Mouse (Mus musculus) bone marrow macrophage, adult 2 months (primary cell): ENCODE measurements around the gene Trp53i13. TPM values are rescaled to one million over a fixed set of nuclear protein-coding genes. Genes with fewer than 3 reads are reported as not detected.
A peak's percentile ranks its signal among the peaks of the same experiment; 100 is the strongest.

Source experiments
- H3K27ac ChIP-seq: 2 replicates; pipeline ENCODE4 v1.5.1; 2012; ENCODE audit warnings: low read depth, low read length; ENCODE audit not compliant: insufficient read depth
- H3K4me1 ChIP-seq: 2 replicates; pipeline ENCODE4 v1.6.1; 2012; ENCODE audit warnings: low read length; ENCODE audit not compliant: control insufficient read depth, insufficient read depth
- H3K4me3 ChIP-seq: 2 replicates; pipeline ENCODE4 v1.5.1; 2012; ENCODE audit warnings: mild to moderate bottlenecking, low read length, moderate library complexity; ENCODE audit not compliant: insufficient read depth
- CTCF ChIP-seq: IDR thresholded peaks from 2 replicates; pipeline ENCODE4 v1.5.1; 2012; ENCODE audit warnings: low read depth, mild to moderate bottlenecking, low read length, moderate library complexity
- POLR2A ChIP-seq: IDR thresholded peaks from 2 replicates; pipeline ENCODE4 v1.6.1; 2012; ENCODE audit warnings: mild to moderate bottlenecking, low read depth, low read length, borderline replicate concordance
- polyA plus RNA-seq: library from polyadenylated mRNA; stranded (reverse); fragments of >200 nt; gene quantifications from 2 replicates; pipeline ENCODE4 v1.2.4, GENCODE M21; 2012; ENCODE audit not compliant: missing spikeins, insufficient read depth, insufficient read length

Trp53i13 gene
- polyA plus RNA-seq, 1 experiment, result 15.7 TPM

GRCm38 (mm10) chr11:77483510-77484255 lies 32.1 kb downstream of the Trp53i13 start:
- Histone ChIP-seq H3K27ac (peak overlapping the region; percentile 60), H3K4me3 (no peak overlapping the region), H3K4me1 (peaks cover 64% of the 10 kb centered on the region)
- TF ChIP-seq CTCF, result no peak
- no peak for TF ChIP-seq POLR2A

GRCm38 (mm10) chr11:77483043-77483442 lies 32.7 kb downstream of the Trp53i13 start:
- TF ChIP-seq CTCF (no peak), POLR2A (no peak)
- H3K27ac ChIP-seq, result peak overlapping the region; percentile 60

GRCm38 (mm10) chr11:77476895-77477294 lies 38.9 kb downstream of the Trp53i13 start:
- Histone ChIP-seq H3K4me1 (peaks cover 3% of the 10 kb centered on the region), H3K4me3 (no peak overlapping the region), H3K27ac (no peak overlapping the region)
- no peak for TF ChIP-seq CTCF
- TF ChIP-seq POLR2A, result no peak

More at GRCm38 (mm10) chr11:77483043-77483442, 32.7 kb downstream of the Trp53i13 start:
- no peak overlapping the region for H3K4me3 ChIP-seq
- H3K4me1 ChIP-seq, result peaks cover 58% of the 10 kb centered on the region

GRCm38 (mm10) chr11:77476216-77476615 lies 39.6 kb downstream of the Trp53i13 start:
- Histone ChIP-seq H3K4me3 (no peak overlapping the region), H3K27ac (no peak overlapping the region), H3K4me1 (no peaks in the 10 kb centered on the region)
- no peak for TF ChIP-seq CTCF
- no peak for TF ChIP-seq POLR2A

- Histone ChIP-seq H3K4me1 (no peaks in the 10 kb centered on the region), H3K4me3 (no peak overlapping the region), H3K27ac (no peak overlapping the region)
- TF ChIP-seq POLR2A (no peak), CTCF (no peak)
These were observed 43.0 kb downstream of the Trp53i13 start for GRCm38 (mm10) chr11:77472775-77473174.

GRCm38 (mm10) chr11:77471407-77471806 lies 44.4 kb downstream of the Trp53i13 start:
- 0 out of 2 replicates have a peak, but pooled peaks cover 2% of the 10 kb centered on the region for H3K4me1 ChIP-seq
- TF ChIP-seq POLR2A, result no peak
- no peak for TF ChIP-seq CTCF
- no peak overlapping the region for H3K4me3 ChIP-seq
- H3K27ac ChIP-seq, result no peak overlapping the region

- Histone ChIP-seq H3K27ac (no peak overlapping the region), H3K4me1 (0 out of 2 replicates have a peak, but pooled peaks cover 2% of the 10 kb centered on the region), H3K4me3 (no peak overlapping the region)
- TF ChIP-seq POLR2A (no peak), CTCF (no peak)
These were observed 47.4 kb downstream of the Trp53i13 start for GRCm38 (mm10) chr11:77468397-77468796.

DNA sequence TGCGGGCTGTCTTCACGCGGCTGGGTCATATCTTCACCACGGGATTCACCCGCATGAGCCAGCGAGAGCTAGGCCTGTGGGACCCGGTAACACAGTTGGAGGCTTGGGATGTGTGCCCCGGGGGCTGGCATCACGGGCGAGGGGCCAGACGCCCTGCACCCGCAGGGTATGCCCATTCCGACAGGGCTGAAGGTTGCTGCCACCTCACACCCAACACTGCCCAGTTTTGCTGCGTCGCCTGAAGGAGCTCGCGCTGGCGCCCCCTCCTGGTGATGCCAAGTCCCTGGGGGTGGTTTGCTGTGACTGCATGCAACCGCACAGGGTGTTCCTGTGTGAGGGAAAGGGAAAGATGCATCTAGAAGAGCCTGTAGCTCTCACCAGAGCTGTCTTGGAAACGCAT lies 48.0 kb downstream of the Trp53i13 start:
- H3K4me1 ChIP-seq, result 0 out of 2 replicates have a peak, but pooled peaks cover 4% of the 10 kb centered on the region
- TF ChIP-seq POLR2A, result no peak
- TF ChIP-seq CTCF, result peak; percentile 72
- H3K4me3 ChIP-seq, result peak overlapping the region; percentile 36
- no peak overlapping the region for H3K27ac ChIP-seq

DNA sequence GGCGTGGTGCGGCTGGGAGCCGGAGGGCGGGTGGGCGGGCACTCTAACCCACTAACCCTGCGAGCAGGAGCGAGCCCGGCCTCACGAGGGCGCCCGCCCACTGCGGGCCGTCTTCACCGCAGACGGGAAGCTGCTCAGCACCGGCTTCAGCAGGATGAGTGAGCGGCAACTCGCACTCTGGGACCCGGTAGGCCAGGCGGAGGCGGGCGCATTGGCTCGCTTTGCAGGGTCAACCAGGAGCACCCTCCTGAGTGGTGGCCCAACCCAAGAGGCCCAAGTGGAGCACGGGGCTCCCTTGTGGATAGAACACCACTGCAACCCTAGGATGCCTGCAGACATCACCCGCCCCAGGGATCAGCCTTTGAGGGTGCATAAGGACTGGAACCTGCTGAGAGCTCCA lies 48.6 kb downstream of the Trp53i13 start:
- TF ChIP-seq CTCF (peak; percentile 31), POLR2A (no peak)
- no peak overlapping the region for H3K27ac ChIP-seq
- H3K4me3 ChIP-seq, result peak overlapping the region; percentile 34
- H3K4me1 ChIP-seq, result 0 out of 2 replicates have a peak, but pooled peaks cover 4% of the 10 kb centered on the region

- Histone ChIP-seq H3K27ac (no peak overlapping the region), H3K4me1 (0 out of 2 replicates have a peak, but pooled peaks cover 4% of the 10 kb centered on the region), H3K4me3 (no peak overlapping the region)
- no peak for TF ChIP-seq CTCF
- TF ChIP-seq POLR2A, result no peak
These were observed 49.2 kb downstream of the Trp53i13 start for GRCm38 (mm10) chr11:77466544-77466943.

GRCm38 (mm10) chr11:77465111-77465510 lies 50.7 kb downstream of the Trp53i13 start:
- Histone ChIP-seq H3K4me1 (0 out of 2 replicates have a peak, but pooled peaks cover 4% of the 10 kb centered on the region), H3K4me3 (no peak overlapping the region), H3K27ac (no peak overlapping the region)
- TF ChIP-seq POLR2A (no peak), CTCF (no peak)
